Mouse (Mus musculus): ENCODE data around the gene Apobec2. TPM values are rescaled to one million over a fixed set of nuclear protein-coding genes. Genes with fewer than 3 reads are reported as not detected.

Apobec2 gene
- polyA plus RNA-seq, 1 experiment from 2014 or later, result 218 TPM

DNA sequence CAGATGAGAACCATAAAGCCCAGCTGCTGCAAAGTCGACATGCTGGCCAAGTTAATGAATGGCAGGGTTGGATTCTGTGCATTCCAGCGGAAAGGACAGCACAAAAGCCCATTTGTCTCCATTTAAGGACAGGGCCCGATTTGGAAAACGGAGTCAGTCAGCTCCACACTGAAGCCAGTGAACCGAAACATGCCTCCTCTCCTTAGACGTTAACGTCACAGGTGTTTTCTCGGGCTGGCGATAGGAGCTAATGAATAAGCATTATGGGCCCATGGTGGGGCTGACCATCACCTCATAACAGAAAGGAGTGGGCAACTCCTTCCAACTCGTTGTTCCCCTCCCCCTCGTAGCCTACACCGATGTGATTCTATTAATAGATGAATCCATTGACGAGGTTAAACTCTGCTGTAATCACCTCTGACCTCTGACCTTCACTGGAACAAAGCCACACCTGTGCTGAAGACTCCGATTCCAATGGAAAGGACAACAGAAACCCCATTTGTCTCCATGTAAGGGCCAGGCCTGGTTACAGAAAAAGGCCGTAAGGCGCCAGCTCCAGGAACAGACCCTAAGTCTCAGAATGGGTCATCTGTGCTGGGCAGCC, 10.9 kb upstream of the Apobec2 start:
- no peak overlapping the region for H3K4me3 ChIP-seq (ENCODE audit: low read length)
- H3K36me3 ChIP-seq (ENCODE audit: control insufficient read depth, insufficient read depth), result no peaks in the 10 kb centered on the region
- H3K27me3 ChIP-seq (ENCODE audit: control insufficient read depth, insufficient read depth, low read length), result no peaks in the 10 kb centered on the region
- WGBS, result 74% methylated on average over 16 of the region's 16 CpGs
- no peak overlapping the region for H3K27ac ChIP-seq (ENCODE audit: low read length)
- H3K4me2 ChIP-seq (ENCODE audit: low read depth, low read length), result no peak overlapping the region
- no peak for ATAC-seq (replicated peaks; ENCODE audit: extremely low read depth, insufficient read depth, low FRiP score)
- no peak overlapping the region for H3K9ac ChIP-seq (ENCODE audit: low read length)
- H3K4me1 ChIP-seq (ENCODE audit: control insufficient read depth, insufficient read depth, low read length), result no peaks in the 10 kb centered on the region
- H3K9me3 ChIP-seq (replicated peaks; ENCODE audit: control insufficient read depth, low read length), result no peaks in the 10 kb centered on the region

DNA sequence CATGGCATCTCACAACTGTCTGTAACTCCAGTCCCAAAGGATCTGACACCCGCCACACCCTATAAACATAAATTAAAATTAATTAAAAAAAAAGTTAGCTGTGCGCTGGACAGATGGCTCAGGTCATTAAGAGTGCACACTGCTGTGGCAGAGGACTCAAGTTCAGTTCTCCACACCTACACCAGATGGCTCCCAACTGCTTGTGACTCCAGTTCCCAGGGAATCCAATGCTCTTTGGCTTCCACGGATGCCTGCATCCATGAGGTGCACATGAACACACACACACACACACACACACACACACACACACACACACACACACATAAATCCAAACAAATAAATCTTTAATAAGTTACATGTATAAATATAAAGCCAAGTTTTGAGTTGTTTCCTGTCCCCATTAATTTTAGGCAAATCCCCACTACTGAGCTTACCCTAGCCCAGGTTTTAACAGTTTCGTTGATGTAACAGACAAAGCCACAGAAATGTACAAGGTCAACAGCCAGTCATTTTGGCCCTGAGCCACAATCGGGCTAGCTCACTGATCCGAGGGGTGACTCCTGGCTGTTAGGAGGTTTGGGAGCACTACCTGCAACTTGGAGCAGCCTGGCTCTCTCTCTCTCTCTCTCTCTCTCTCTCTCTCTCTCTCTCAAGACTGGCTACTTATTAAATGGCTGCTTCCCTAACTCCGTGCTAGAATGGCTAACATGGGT, 10.2 kb upstream of the Apobec2 start:
- Histone ChIP-seq H3K27ac (ENCODE audit: low read length) (no peak overlapping the region), H3K4me1 (ENCODE audit: control insufficient read depth, insufficient read depth, low read length) (peaks cover 3% of the 10 kb centered on the region; the same call in 1 of the 2 replicates), H3K9me3 (replicated peaks; ENCODE audit: control insufficient read depth, low read length) (no peaks in the 10 kb centered on the region), H3K4me3 (ENCODE audit: low read length) (no peak overlapping the region), H3K27me3 (ENCODE audit: control insufficient read depth, insufficient read depth, low read length) (no peaks in the 10 kb centered on the region), H3K9ac (ENCODE audit: low read length) (no peak overlapping the region), H3K4me2 (ENCODE audit: low read depth, low read length) (no peak overlapping the region), H3K36me3 (ENCODE audit: control insufficient read depth, insufficient read depth) (no peaks in the 10 kb centered on the region)
- WGBS, result 70% methylated on average over 7 of the region's 7 CpGs
- ATAC-seq (replicated peaks; ENCODE audit: extremely low read depth, insufficient read depth, low FRiP score), result no peak

DNA sequence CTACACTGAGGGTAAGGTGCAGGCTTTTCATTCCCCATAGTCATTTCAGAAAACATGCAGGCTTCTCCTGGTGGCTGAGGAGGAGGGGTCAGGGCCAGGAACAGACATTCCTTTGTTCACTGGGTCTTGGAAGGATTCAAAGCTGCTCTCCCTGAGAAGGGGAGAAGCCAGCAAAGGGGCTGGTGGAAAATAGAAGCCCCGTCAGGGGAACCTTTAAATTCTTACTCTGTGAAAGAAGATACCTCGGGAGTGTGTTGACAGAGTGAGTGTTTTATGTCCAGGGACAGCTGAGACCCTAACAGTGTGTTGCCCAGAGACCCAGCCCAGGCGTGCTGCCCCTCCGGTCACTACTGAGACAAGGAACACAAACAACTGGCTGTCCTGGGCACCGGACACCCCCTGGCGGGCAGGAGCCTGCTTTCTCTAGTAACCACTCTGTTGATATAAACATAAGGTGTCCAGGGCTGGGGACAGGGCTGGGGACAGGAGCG, 4.7 kb upstream of the Apobec2 start:
- Histone ChIP-seq H3K36me3 (ENCODE audit: control insufficient read depth, insufficient read depth) (no peaks in the 10 kb centered on the region), H3K27ac (ENCODE audit: low read length) (peak overlapping the region; percentile 97), H3K4me2 (ENCODE audit: low read depth, low read length) (peak overlapping the region; percentile 18; the same call in 1 of the 2 replicates), H3K9ac (ENCODE audit: low read length) (peak overlapping the region; percentile 55), H3K4me3 (ENCODE audit: low read length) (no peak overlapping the region), H3K27me3 (ENCODE audit: control insufficient read depth, insufficient read depth, low read length) (no peaks in the 10 kb centered on the region), H3K9me3 (replicated peaks; ENCODE audit: control insufficient read depth, low read length) (no peaks in the 10 kb centered on the region), H3K4me1 (ENCODE audit: control insufficient read depth, insufficient read depth, low read length) (peaks cover 33% of the 10 kb centered on the region)
- 28% methylated on average over 7 of the region's 7 CpGs for WGBS
- peak; percentile 41 for ATAC-seq (replicated peaks; ENCODE audit: extremely low read depth, insufficient read depth, low FRiP score)

DNA sequence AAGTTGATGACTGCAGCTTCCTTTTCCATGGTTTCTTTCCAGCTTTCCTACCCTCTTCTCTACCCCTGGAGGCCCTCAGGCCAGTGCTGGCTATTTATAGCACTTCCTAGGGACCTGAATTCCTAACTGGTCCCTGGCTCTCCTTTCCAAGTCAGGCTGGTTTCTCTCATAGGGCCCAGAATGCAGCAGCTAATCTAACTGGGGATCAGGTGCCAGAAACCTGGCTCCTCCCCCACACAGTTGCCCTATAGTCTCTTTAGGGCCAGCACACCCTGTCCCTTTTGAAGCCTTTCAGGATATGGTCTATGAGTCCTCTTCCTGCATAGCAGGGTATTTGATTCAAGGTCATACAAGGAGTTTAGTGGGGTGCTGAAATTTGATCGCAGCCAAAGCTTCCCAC, 3.8 kb upstream of the Apobec2 start:
- no peak overlapping the region for H3K4me3 ChIP-seq (ENCODE audit: low read length)
- WGBS, result 16% methylated on average over 1 of the region's 1 CpGs
- no peaks in the 10 kb centered on the region for H3K9me3 ChIP-seq (replicated peaks; ENCODE audit: control insufficient read depth, low read length)

DNA sequence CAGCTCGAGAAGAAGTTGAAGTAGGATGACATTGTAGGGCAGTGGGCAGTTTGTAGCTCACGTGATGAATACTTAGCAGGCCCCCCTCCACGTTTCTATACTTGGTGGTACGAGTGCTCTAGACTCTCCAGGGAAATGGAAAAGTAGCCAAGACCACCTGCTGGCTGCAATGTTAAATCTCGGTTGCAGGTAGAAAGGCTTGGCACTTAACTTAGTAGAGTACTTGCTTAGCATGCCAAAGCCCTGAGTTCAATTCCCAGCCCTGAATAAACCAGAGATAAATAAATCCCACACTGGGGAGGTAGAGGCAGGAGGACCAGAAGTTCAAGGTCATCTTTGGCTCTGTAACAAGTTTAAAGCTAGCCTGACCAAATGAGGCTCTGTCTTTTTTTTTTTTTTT, 1.7 kb upstream of the Apobec2 start:
- H3K27ac ChIP-seq (ENCODE audit: low read length), result no peak overlapping the region
- WGBS, result 75% methylated on average over 5 of the region's 5 CpGs

More for the DNA sequence above, 3.8 kb upstream of the Apobec2 start:
- Histone ChIP-seq H3K4me2 (ENCODE audit: low read depth, low read length) (peak overlapping the region; percentile 18; the same call in 1 of the 2 replicates), H3K27ac (ENCODE audit: low read length) (peak overlapping the region; percentile 97), H3K27me3 (ENCODE audit: control insufficient read depth, insufficient read depth, low read length) (no peaks in the 10 kb centered on the region), H3K36me3 (ENCODE audit: control insufficient read depth, insufficient read depth) (no peaks in the 10 kb centered on the region), H3K9ac (ENCODE audit: low read length) (peak overlapping the region; percentile 38; the same call in 1 of the 2 replicates), H3K4me1 (ENCODE audit: control insufficient read depth, insufficient read depth, low read length) (peaks cover 34% of the 10 kb centered on the region)
- ATAC-seq (replicated peaks; ENCODE audit: extremely low read depth, insufficient read depth, low FRiP score), result peak; percentile 69

DNA sequence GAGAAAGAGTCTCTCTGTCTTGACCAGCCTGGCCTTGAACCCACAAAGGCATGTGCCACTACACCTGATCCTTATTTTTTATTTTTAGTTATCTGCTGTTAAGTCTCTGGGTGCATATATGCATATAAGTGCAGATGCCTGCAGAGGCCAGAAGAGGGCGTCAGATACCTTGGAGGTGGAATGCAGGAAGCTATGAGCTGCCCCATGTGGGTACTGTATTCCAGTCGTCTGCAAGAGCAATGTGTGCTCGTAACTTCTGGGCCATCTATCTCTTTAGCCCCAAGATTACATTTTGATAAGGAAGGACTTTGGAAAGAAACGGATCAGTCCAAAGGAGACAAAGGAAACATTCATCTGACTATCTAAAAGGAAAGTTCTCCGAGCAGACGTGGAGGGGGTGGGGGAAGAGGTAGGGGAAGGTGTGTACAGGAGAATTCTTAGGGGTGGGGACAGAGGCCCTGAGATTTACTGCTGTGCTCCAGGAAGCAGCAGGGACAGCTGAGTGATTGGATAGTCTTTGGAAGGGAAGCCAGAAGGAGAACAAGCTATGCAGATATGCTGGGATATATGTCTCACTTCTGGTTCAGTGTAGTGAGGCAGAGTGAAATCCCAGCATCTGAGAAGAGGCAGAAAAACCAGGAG, 1.1 kb upstream of the Apobec2 start:
- H3K27ac ChIP-seq (ENCODE audit: low read length), result no peak overlapping the region
- no peaks in the 10 kb centered on the region for H3K27me3 ChIP-seq (ENCODE audit: control insufficient read depth, insufficient read depth, low read length)
- no peak overlapping the region for H3K9ac ChIP-seq (ENCODE audit: low read length)
- no peaks in the 10 kb centered on the region for H3K36me3 ChIP-seq (ENCODE audit: control insufficient read depth, insufficient read depth)
- H3K4me3 ChIP-seq (ENCODE audit: low read length), result no peak overlapping the region
- no peak for ATAC-seq (replicated peaks; ENCODE audit: extremely low read depth, insufficient read depth, low FRiP score)
- H3K4me2 ChIP-seq (ENCODE audit: low read depth, low read length), result no peak overlapping the region
- no peaks in the 10 kb centered on the region for H3K9me3 ChIP-seq (replicated peaks; ENCODE audit: control insufficient read depth, low read length)
- H3K4me1 ChIP-seq (ENCODE audit: control insufficient read depth, insufficient read depth, low read length), result peaks cover 44% of the 10 kb centered on the region
- WGBS, result 51% methylated on average over 6 of the region's 6 CpGs

More for the DNA sequence above, 1.7 kb upstream of the Apobec2 start:
- no peak overlapping the region for H3K4me2 ChIP-seq (ENCODE audit: low read depth, low read length)
- no peaks in the 10 kb centered on the region for H3K9me3 ChIP-seq (replicated peaks; ENCODE audit: control insufficient read depth, low read length)
- H3K27me3 ChIP-seq (ENCODE audit: control insufficient read depth, insufficient read depth, low read length), result no peaks in the 10 kb centered on the region
- no peak overlapping the region for H3K9ac ChIP-seq (ENCODE audit: low read length)
- ATAC-seq (replicated peaks; ENCODE audit: extremely low read depth, insufficient read depth, low FRiP score), result no peak
- peaks cover 39% of the 10 kb centered on the region for H3K4me1 ChIP-seq (ENCODE audit: control insufficient read depth, insufficient read depth, low read length)
- H3K4me3 ChIP-seq (ENCODE audit: low read length), result no peak overlapping the region
- H3K36me3 ChIP-seq (ENCODE audit: control insufficient read depth, insufficient read depth), result no peaks in the 10 kb centered on the region

DNA sequence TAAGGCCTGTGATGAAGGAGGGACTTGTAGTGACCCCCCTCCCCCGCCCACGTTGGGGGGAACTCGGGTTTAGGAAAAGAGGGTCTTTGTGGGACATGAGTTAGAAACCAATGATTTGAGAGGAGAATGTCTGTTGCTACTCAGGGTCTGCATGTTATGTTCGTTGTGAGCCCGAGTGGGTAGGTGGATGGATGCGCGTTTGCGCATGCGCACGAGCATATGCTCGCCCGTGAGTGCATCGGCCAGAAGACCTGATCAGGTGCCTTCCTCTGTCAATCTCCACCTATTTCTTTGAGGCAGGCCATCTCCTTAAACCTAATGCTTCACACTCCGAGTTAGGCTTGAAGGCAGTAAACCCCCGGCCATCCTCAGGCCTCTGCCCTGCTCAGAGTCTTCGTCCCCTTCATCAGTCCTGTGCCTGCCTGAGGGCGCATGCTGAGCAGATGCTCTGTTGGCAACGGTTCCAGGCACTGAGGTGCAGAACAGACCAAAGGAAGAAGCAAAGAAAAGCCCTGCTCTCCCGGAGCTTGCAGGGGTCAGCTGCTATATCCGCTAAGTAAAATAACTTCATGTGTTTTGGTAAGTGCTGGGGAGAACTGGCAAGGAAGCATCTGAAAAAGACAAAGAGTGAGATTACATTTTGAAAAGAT, 401 bp upstream of the Apobec2 start:
- H3K36me3 ChIP-seq (ENCODE audit: control insufficient read depth, insufficient read depth), result no peaks in the 10 kb centered on the region
- ATAC-seq (replicated peaks; ENCODE audit: extremely low read depth, insufficient read depth, low FRiP score), result no peak
- H3K4me3 ChIP-seq (ENCODE audit: low read length), result no peak overlapping the region
- WGBS, result 65% methylated on average over 20 of the region's 20 CpGs
- H3K9me3 ChIP-seq (replicated peaks; ENCODE audit: control insufficient read depth, low read length), result no peaks in the 10 kb centered on the region
- peak overlapping the region; percentile 98 for H3K27ac ChIP-seq (ENCODE audit: low read length)
- H3K4me1 ChIP-seq (ENCODE audit: control insufficient read depth, insufficient read depth, low read length), result peaks cover 50% of the 10 kb centered on the region
- H3K27me3 ChIP-seq (ENCODE audit: control insufficient read depth, insufficient read depth, low read length), result no peaks in the 10 kb centered on the region
- H3K4me2 ChIP-seq (ENCODE audit: low read depth, low read length), result peak overlapping the region; percentile 26; the same call in 1 of the 2 replicates
- H3K9ac ChIP-seq (ENCODE audit: low read length), result peak overlapping the region; percentile 33; the same call in 1 of the 2 replicates

DNA sequence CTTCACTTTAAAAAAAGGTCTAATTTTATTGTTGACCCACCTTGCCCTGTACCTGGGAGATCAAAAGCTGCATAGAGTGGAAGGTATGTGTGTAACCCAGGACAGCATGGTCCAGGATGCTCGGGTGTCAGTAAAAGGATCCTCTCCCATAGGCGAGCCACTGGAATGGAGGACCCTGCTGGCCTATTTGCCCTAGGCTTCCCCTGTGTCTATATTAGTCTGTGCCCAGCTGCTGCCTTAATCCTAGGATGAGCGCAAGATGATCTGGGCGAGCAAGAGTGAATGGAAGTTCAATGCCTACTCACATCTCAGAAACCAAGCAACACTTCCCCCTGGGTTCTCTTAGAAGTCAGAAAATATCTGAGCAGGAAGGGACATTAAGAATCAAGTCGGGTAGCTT, 1.7 kb downstream of the Apobec2 start:
- WGBS, result 38% methylated on average over 5 of the region's 5 CpGs
- Histone ChIP-seq H3K27ac (ENCODE audit: low read length) (peak overlapping the region; percentile 98), H3K27me3 (ENCODE audit: control insufficient read depth, insufficient read depth, low read length) (no peaks in the 10 kb centered on the region), H3K9ac (ENCODE audit: low read length) (peak overlapping the region; percentile 87), H3K4me2 (ENCODE audit: low read depth, low read length) (peak overlapping the region; percentile 77), H3K36me3 (ENCODE audit: control insufficient read depth, insufficient read depth) (no peaks in the 10 kb centered on the region), H3K9me3 (replicated peaks; ENCODE audit: control insufficient read depth, low read length) (no peaks in the 10 kb centered on the region), H3K4me1 (ENCODE audit: control insufficient read depth, insufficient read depth, low read length) (peaks cover 50% of the 10 kb centered on the region), H3K4me3 (ENCODE audit: low read length) (peak overlapping the region; percentile 54)
- no peak for ATAC-seq (replicated peaks; ENCODE audit: extremely low read depth, insufficient read depth, low FRiP score)
